Mouse (Mus musculus) lung, adult 2 months (tissue): ENCODE results near the gene Olfr374.
A peak's percentile ranks its signal among the peaks of the same experiment; 100 is the strongest.

Source experiments
- CTCF ChIP-seq: fragments of 200-500 bp; IDR thresholded peaks from 2 replicates; pipeline ENCODE4 v1.5.1; 2011; ENCODE audit warnings: mild to moderate bottlenecking, low read length, control low read depth; ENCODE audit not compliant: insufficient read depth
- POLR2A ChIP-seq: fragments of 200-500 bp; IDR thresholded peaks from 2 replicates; pipeline ENCODE4 v1.6.1; 2011; ENCODE audit warnings: low read depth, mild to moderate bottlenecking, control low read depth, low read length, borderline replicate concordance; ENCODE audit errors: extremely low read depth

DNA sequence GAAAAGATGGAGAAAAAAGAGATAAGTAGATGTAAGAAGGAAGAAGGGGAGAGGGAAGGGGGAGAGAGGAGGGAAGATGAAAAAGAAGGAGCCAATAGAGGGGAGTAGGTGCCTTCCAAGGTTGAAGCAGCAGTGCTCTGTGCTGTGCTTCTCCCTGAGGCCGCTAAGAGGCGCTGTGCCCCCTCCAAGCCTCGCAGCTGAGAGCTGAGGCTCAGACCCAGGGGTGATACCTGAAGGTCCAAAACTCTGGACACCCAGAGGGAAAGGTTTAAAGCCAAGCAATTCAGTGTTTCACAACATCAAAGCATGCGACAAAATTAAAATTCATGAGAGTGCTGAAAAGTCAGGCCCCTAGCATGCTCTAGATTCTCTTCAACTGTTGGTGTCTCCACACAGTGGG is 1.7 kb upstream of the Olfr374 start:
- TF ChIP-seq CTCF: peak; percentile 52
- no peak for TF ChIP-seq POLR2A
